Mouse (Mus musculus) liver, adult 2 months (tissue): Measurements from ENCODE around the gene Apof. TPM values are rescaled to one million over a fixed set of nuclear protein-coding genes. Genes with fewer than 3 reads are reported as not detected.

Experiments
- DNase-seq: peaks from one replicate; pipeline ENCODE4 v3.0.0-alpha.2; 2011; ENCODE audit warnings: low read depth, low spot score; ENCODE audit errors: extremely low read depth
- H3K27ac ChIP-seq: fragments of 200-500 bp; replicated peaks from 2 replicates; pipeline ENCODE4 v1.5.1; 2012; ENCODE audit warnings: low read depth, mild to moderate bottlenecking, control low read depth, inconsistent platforms, low read length; ENCODE audit not compliant: insufficient read depth
- H3K27me3 ChIP-seq: fragments of 200-500 bp; 2 replicates; pipeline ENCODE4 v1.6.1; 2012; ENCODE audit warnings: mild to moderate bottlenecking, moderate library complexity, low read length, inconsistent platforms; ENCODE audit not compliant: control insufficient read depth, insufficient read depth
- H3K36me3 ChIP-seq: fragments of 200-500 bp; 2 replicates; pipeline ENCODE4 v1.6.1; 2012; ENCODE audit warnings: low read length, inconsistent platforms; ENCODE audit not compliant: control insufficient read depth, insufficient read depth
- H3K4me1 ChIP-seq: fragments of 200-500 bp; 2 replicates; pipeline ENCODE4 v1.6.1; 2011; ENCODE audit warnings: low read length; ENCODE audit not compliant: control insufficient read depth, insufficient read depth
- H3K4me3 ChIP-seq: fragments of 200-500 bp; 2 replicates; pipeline ENCODE4 v1.5.1; 2011; ENCODE audit warnings: low read depth, mild to moderate bottlenecking, control low read depth, low read length, moderate library complexity; ENCODE audit not compliant: insufficient read depth
- H3K79me2 ChIP-seq: fragments of 200-500 bp; 2 replicates; pipeline ENCODE4 v1.6.1; 2012; ENCODE audit warnings: inconsistent platforms, mild to moderate bottlenecking, low read length, moderate library complexity; ENCODE audit not compliant: control insufficient read depth, insufficient read depth
- H3K9ac ChIP-seq: fragments of 200-500 bp; 2 replicates; pipeline ENCODE4 v1.6.1; 2012; ENCODE audit warnings: low read depth, mild to moderate bottlenecking, control low read depth, inconsistent platforms, low read length
- CTCF ChIP-seq: fragments of 200-500 bp; IDR thresholded peaks from 2 replicates; pipeline ENCODE4 v1.5.1; 2011; ENCODE audit warnings: low read depth, low read length, control low read depth
- POLR2A ChIP-seq: fragments of 200-500 bp; IDR thresholded peaks from 2 replicates; pipeline ENCODE4 v1.6.1; 2011; ENCODE audit warnings: low read length, control low read depth; ENCODE audit not compliant: insufficient read depth; ENCODE audit errors: extremely low read depth
- WGBS: fragments of 180-500 bp; shearing (Covaris S2); methylation state at CpG from one replicate; pipeline ENCODE4 v1.1.7; 2018; 5-methylcytosine and 5-hydroxymethylcytosine counted together
- polyA plus RNA-seq: library from polyadenylated mRNA; depleted of rRNA; stranded (reverse); fragments of >200 nt; gene quantifications from 2 replicates; pipeline ENCODE4 v1.2.3, GENCODE M21; 2012
- total RNA-seq: library from RNA; depleted of rRNA; stranded (reverse); fragments of >200 nt; gene quantifications from 2 replicates; pipeline ENCODE4 v1.2.3, GENCODE M21; 2014

The Apof gene
- total and polyA plus RNA-seq, 2 experiments: 1,422 to 2,079 TPM

DNA sequence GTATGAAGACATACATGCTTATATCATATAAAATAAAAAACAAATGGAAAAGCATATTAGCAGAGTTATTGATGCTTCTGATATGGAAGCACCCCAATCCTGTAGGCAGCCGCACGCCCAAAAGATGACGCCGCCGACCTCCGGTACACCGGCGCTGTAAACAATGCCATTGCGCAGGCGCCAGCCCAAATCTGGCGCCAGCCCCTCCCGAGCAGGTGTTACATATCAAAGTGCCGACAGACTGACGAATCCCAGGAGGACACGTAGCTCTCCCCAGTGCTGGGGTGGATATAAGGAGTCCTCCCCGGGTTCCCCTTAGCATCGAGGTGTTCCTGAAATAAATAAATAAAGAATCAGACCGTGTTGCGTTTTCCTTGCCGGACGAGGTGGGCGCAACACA, 6.2 kb upstream of the Apof start:
- Histone ChIP-seq H3K4me1 (0 out of 2 replicates have a peak, but pooled peaks cover 4% of the 10 kb centered on the region), H3K27me3 (no peaks in the 10 kb centered on the region), H3K9ac (no peak overlapping the region), H3K79me2 (no peaks in the 10 kb centered on the region), H3K27ac (no peak overlapping the region), H3K4me3 (no peak overlapping the region), H3K36me3 (no peaks in the 10 kb centered on the region)
- TF ChIP-seq POLR2A: no peak
- no peak for TF ChIP-seq CTCF
- DNase-seq: no peak
- WGBS: 92% methylated on average over 22 of the region's 22 CpGs

- Histone ChIP-seq H3K27me3 (no peaks in the 10 kb centered on the region), H3K4me3 (no peak overlapping the region), H3K79me2 (no peaks in the 10 kb centered on the region), H3K36me3 (no peaks in the 10 kb centered on the region), H3K9ac (no peak overlapping the region), H3K27ac (no peak overlapping the region), H3K4me1 (peaks cover 7% of the 10 kb centered on the region)
- DNase-seq: no peak
- 90% methylated on average over 6 of the region's 6 CpGs for WGBS
- TF ChIP-seq POLR2A: no peak
- TF ChIP-seq CTCF: no peak
These were observed 4.8 kb upstream of the Apof start for GRCm38 (mm10) chr10:128263393-128264310.

GRCm38 (mm10) chr10:128269206-128269910, 887 bp downstream of the Apof start:
- DNase-seq: peak; percentile 84
- H3K27ac ChIP-seq: peak overlapping the region; percentile 91
- H3K36me3 ChIP-seq: peaks cover 2% of the 10 kb centered on the region; the same call in 1 of the 2 replicates
- H3K4me1 ChIP-seq: peaks cover 13% of the 10 kb centered on the region
- H3K9ac ChIP-seq: peak overlapping the region; percentile 82
- peak overlapping the region; percentile 79 for H3K4me3 ChIP-seq
- 27% methylated on average over 16 of the region's 16 CpGs for WGBS
- no peak for TF ChIP-seq CTCF
- no peak for TF ChIP-seq POLR2A
- H3K27me3 ChIP-seq: no peaks in the 10 kb centered on the region
- H3K79me2 ChIP-seq: peaks cover 16% of the 10 kb centered on the region; the same call in 1 of the 2 replicates

GRCm38 (mm10) chr10:128270287-128270841, 1.9 kb downstream of the Apof start, which contains the start of gene Stat2:
Stat2 (plus strand) TSS chr10:128270559.
- H3K9ac ChIP-seq: peak within 1 kb of the TSS; percentile 86
- DNase-seq: peak; percentile 98
- H3K36me3 ChIP-seq: peaks cover 7% of the 10 kb centered on the region
- WGBS: under 1% methylated on average over 43 of the region's 43 CpGs
- H3K79me2 ChIP-seq: peaks cover 19% of the 10 kb centered on the region; the same call in 1 of the 2 replicates
- H3K4me1 ChIP-seq: peaks cover 16% of the 10 kb centered on the region
- no peak for TF ChIP-seq CTCF
- peak; percentile 98 for TF ChIP-seq POLR2A
- H3K4me3 ChIP-seq: peak within 1 kb of the TSS; percentile 80
- H3K27ac ChIP-seq: peak within 1 kb of the TSS; percentile 91
- H3K27me3 ChIP-seq: no peaks in the 10 kb centered on the region

DNA sequence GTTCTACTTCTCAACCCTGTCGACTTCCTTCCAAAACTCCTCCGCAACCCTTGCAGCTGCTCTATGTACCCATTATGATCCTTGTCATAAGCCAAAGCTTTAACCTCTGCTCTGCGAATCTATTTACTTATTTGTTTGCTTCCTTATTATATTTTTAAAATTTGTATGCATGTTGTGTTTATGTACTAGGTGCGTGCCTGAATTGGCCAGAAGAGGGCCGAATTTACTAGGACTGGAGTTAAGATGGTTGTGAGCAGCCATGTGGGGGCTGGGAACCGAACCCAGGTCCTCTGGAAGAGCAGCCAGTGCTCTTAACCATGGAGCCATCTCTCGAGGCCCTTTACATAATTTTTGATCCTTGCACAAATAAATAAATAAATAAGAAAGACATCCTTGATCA, 2.4 kb downstream of the Apof start:
- H3K79me2 ChIP-seq: peaks cover 19% of the 10 kb centered on the region; the same call in 1 of the 2 replicates
- WGBS: 7% methylated on average over 7 of the region's 7 CpGs
- H3K27ac ChIP-seq: peak overlapping the region; percentile 83
- H3K36me3 ChIP-seq: peaks cover 7% of the 10 kb centered on the region
- TF ChIP-seq CTCF (no peak), POLR2A (no peak)
- DNase-seq: peak; percentile 41
- H3K9ac ChIP-seq: peak overlapping the region; percentile 86
- no peaks in the 10 kb centered on the region for H3K27me3 ChIP-seq
- peak overlapping the region; percentile 80 for H3K4me3 ChIP-seq
- peaks cover 16% of the 10 kb centered on the region for H3K4me1 ChIP-seq
